Mouse (Mus musculus) thymus, adult 2 months (tissue): Measurements from ENCODE around the gene Kcnq1. TPM values are rescaled to one million over a fixed set of nuclear protein-coding genes. Genes with fewer than 3 reads are reported as not detected.

Source experiments
- DNase-seq: peaks from one replicate; pipeline ENCODE4 v3.0.0; 2021
- H3K27ac ChIP-seq: fragments of 200-500 bp; 2 replicates; pipeline ENCODE4 v1.5.1; 2012; ENCODE audit warnings: low read length, control low read depth; ENCODE audit not compliant: control insufficient read depth, insufficient read depth
- H3K27me3 ChIP-seq: fragments of 200-500 bp; 2 replicates; pipeline ENCODE4 v1.6.1; 2012; ENCODE audit warnings: mild to moderate bottlenecking, low read length, moderate library complexity, mixed read lengths; ENCODE audit not compliant: control insufficient read depth, insufficient read depth
- H3K36me3 ChIP-seq: fragments of 200-500 bp; 2 replicates; pipeline ENCODE4 v1.6.1; 2012; ENCODE audit warnings: mild to moderate bottlenecking, low read length, moderate library complexity; ENCODE audit not compliant: control insufficient read depth, insufficient read depth
- H3K4me1 ChIP-seq: fragments of 200-500 bp; replicated peaks from 2 replicates; pipeline ENCODE4 v1.6.1; 2012; ENCODE audit warnings: low read length; ENCODE audit not compliant: control insufficient read depth, insufficient read depth
- H3K4me3 ChIP-seq: fragments of 200-500 bp; 2 replicates; pipeline ENCODE4 v1.5.1; 2012; ENCODE audit warnings: mild to moderate bottlenecking, low read length, control low read depth, moderate library complexity; ENCODE audit not compliant: control insufficient read depth, insufficient read depth
- CTCF ChIP-seq: fragments of 200-500 bp; IDR thresholded peaks from 2 replicates; pipeline ENCODE4 v1.5.1; 2012; ENCODE audit warnings: mild to moderate bottlenecking, control low read depth, low read length, moderate library complexity, borderline replicate concordance; ENCODE audit not compliant: control insufficient read depth, poor library complexity, insufficient read depth; ENCODE audit errors: extremely low read depth
- POLR2A ChIP-seq: fragments of 200-500 bp; IDR thresholded peaks from 2 replicates; pipeline ENCODE4 v1.6.1; 2012; ENCODE audit warnings: mild to moderate bottlenecking, low read length, control low read depth, moderate library complexity; ENCODE audit not compliant: control insufficient read depth, poor library complexity, insufficient read depth; ENCODE audit errors: extremely low read depth
- WGBS: fragments of 180-500 bp; shearing (Covaris S2); methylation state at CpG from one replicate; pipeline ENCODE4 v1.1.7; 2018; 5-methylcytosine and 5-hydroxymethylcytosine counted together
- polyA plus RNA-seq: library from polyadenylated mRNA; depleted of rRNA; stranded (reverse); fragments of >200 nt; gene quantifications from 2 replicates; pipeline ENCODE4 v1.2.3, GENCODE M21; 2012

Gene Kcnq1
- polyA plus RNA-seq, 1 experiment, result 4.6 TPM

- 3% methylated on average over 1 of the region's 1 CpGs for WGBS
- Histone ChIP-seq H3K27ac (peak overlapping the region; percentile 30), H3K4me1 (peaks cover 27% of the 10 kb centered on the region), H3K4me3 (no peak overlapping the region), H3K27me3 (no peaks in the 10 kb centered on the region), H3K36me3 (no peaks in the 10 kb centered on the region)
- peak; percentile 22 for DNase-seq
- TF ChIP-seq CTCF (no peak), POLR2A (no peak)
Observed at GRCm38 (mm10) chr7:143284866-143285265, 178.7 kb downstream of the Kcnq1 start.

DNA sequence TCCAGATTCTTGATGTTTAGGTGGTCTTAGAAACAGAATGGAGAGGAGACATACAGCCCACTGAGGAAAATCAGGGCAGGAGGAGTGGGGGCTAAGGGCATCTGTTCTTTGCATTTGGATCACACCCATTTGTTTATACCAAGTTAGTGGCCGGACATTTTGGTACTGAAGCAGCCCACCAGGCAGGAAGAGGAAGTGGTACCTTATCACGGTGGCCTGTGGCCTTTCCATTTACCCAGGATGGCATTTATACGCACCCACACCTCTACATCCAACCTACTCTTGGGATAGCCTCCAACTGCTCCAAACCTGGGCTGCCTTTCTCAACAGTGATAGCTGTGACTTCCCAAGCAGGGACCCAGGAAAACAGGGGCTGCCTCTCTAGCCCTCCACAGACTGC lies 179.3 kb downstream of the Kcnq1 start:
- 24% methylated on average over 3 of the region's 3 CpGs for WGBS
- H3K4me3 ChIP-seq, result no peak overlapping the region

DNA sequence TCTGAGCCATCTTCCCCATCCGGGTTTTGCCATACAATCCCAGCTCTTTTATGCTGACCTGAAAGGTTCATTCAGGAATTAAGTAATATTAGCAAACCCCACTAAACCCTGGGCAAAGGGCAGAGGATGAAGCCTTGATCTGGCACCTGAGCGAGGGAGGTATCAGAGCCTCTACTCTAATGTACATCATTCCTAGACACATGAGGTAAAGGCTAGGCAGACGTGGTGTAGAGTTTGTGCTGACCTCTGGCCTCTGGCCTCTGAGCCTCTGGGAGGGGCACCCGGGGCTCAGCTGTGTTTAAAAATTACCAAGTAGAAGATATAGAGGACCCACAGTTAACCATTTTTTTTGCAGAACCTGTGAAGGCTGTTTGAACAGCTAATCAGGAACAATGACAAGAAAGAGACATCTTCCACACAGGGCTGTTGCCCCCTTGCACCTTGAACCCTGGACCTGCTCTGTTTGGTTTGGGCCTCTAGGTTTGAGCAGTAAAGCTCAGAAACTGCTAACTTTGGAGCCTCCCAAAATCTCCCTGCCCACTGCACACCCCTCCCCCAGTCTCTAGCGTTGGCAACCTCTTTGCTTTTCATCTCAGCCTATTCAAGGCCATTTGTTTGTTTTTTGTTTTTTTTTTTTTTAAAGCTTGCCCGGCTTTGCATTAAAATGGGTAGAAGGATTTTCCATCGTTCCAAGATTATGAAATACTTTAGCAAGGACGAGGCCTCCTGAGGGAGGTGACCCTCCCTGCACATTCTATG lies 180.5 kb downstream of the Kcnq1 start:
- Histone ChIP-seq H3K4me3 (no peak overlapping the region), H3K36me3 (no peaks in the 10 kb centered on the region), H3K4me1 (peaks cover 27% of the 10 kb centered on the region), H3K27me3 (no peaks in the 10 kb centered on the region), H3K27ac (no peak overlapping the region)
- WGBS, result 93% methylated on average over 8 of the region's 8 CpGs
- TF ChIP-seq CTCF, result no peak
- TF ChIP-seq POLR2A, result no peak
- DNase-seq, result no peak

More for the DNA sequence above, 179.3 kb downstream of the Kcnq1 start:
- TF ChIP-seq POLR2A (no peak), CTCF (no peak)
- DNase-seq, result no peak
- peaks cover 27% of the 10 kb centered on the region for H3K4me1 ChIP-seq
- H3K36me3 ChIP-seq, result no peaks in the 10 kb centered on the region
- H3K27ac ChIP-seq, result peak overlapping the region; percentile 15; the same call in 1 of the 2 replicates
- no peaks in the 10 kb centered on the region for H3K27me3 ChIP-seq

- DNase-seq, result no peak
- Histone ChIP-seq H3K27ac (no peak overlapping the region), H3K4me1 (peaks cover 27% of the 10 kb centered on the region), H3K27me3 (no peaks in the 10 kb centered on the region), H3K36me3 (no peaks in the 10 kb centered on the region), H3K4me3 (no peak overlapping the region)
- TF ChIP-seq POLR2A, result no peak
- WGBS, result 96% methylated on average over 7 of the region's 7 CpGs
Observed at GRCm38 (mm10) chr7:143288135-143288534, 182.0 kb downstream of the Kcnq1 start.

DNA sequence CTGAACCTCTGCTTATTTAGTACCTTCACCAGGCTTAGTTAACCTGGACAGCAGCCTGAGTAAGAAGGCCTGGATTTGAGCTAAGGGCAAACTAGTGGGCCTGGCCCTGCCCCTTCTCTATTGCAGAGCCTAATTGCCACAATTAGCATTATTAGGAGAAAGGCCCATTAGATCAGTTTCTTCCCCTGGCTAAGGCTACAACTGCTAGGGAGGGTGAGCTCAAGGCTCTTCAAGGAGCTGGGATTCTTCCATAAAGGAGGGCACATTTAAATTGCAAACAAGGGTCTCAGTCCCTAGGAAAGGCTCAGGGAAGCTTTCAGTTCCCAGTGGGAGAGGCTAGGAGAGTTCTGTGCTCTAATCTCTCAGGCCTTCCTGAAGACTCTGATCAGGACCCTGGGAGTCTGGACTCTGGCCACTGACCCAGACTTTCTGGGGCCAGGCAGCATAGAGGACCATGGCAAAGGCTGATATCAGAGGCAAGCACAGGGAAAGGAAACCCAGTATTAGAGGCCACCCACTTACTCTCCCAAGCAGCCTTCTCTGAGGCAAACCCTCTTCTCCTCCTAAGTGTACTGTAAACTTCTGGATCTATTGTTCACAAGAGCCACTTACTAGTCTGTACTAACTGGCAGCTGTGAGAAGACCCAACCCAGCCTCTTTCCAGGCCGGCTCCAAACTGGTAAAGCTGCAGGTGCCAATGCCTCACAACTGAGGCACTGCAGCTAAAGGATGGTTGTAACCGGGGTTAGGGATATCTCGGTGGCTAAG lies 183.1 kb downstream of the Kcnq1 start:
- no peak overlapping the region for H3K4me3 ChIP-seq
- WGBS, result 93% methylated on average over 3 of the region's 3 CpGs
- peaks cover 17% of the 10 kb centered on the region for H3K4me1 ChIP-seq
- no peaks in the 10 kb centered on the region for H3K36me3 ChIP-seq
- DNase-seq, result no peak
- no peak for TF ChIP-seq POLR2A
- no peak for TF ChIP-seq CTCF
- no peak overlapping the region for H3K27ac ChIP-seq
- no peaks in the 10 kb centered on the region for H3K27me3 ChIP-seq

DNA sequence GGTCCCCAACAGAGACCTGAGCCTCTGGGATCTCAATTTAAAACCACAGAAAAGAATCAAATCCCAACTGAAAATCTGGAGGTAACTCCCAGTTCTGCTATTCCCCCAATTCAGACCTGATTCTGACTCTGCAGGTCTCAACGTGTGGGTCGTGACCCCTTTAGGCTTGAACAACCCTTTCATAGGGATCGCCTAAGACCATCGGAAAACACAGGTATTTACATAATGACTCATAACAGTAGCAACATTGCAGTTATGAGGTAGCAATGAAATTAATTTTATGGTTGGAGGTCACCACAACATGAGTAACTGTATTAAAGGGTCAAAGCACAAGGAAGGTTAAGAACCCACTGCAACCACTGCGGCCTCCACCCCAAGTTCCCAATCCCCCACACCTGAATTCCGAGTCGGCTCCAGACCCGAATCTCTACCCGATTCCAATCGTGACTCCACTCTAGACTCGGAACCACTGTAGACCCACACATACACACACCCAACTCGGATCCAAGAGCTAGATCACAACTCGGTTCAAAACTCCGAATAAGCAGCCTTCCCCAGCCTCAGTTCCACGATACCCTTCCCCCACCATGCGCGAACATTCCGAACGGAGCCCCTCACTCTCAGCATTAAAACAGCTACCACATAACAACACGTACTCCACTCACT lies 188.7 kb downstream of the Kcnq1 start:
- WGBS, result 49% methylated on average over 20 of the region's 20 CpGs
- H3K27ac ChIP-seq, result no peak overlapping the region
- TF ChIP-seq POLR2A (no peak), CTCF (no peak)
- peak; percentile 17 for DNase-seq
- H3K27me3 ChIP-seq, result no peaks in the 10 kb centered on the region
- H3K4me1 ChIP-seq, result no peaks in the 10 kb centered on the region
- H3K4me3 ChIP-seq, result peak overlapping the region; percentile 81
- no peaks in the 10 kb centered on the region for H3K36me3 ChIP-seq
